Mouse (Mus musculus) neural tube, embryonic 15.5 days (tissue): ENCODE data around the gene Golgb1. TPM values are rescaled to one million over a fixed set of nuclear protein-coding genes. Genes with fewer than 3 reads are reported as not detected.

Experiments used
- ATAC-seq: fragments of 200-750 bp; cut with Nextera tagmentation; 2 replicates; pipeline ENCODE4 v1.8.0; 2017; ENCODE audit warnings: mild to moderate bottlenecking, moderate TSS enrichment, moderate library complexity; ENCODE audit not compliant: low FRiP score
- H3K27ac ChIP-seq: fragments of 300-500 bp; sonication (generic); replicated peaks from 2 replicates; pipeline ENCODE4 v1.5.1; 2015; ENCODE audit warnings: mild to moderate bottlenecking, inconsistent platforms
- H3K27me3 ChIP-seq: fragments of 300-500 bp; sonication (generic); replicated peaks from 2 replicates; pipeline ENCODE4 v1.6.1; 2015; ENCODE audit warnings: inconsistent platforms
- H3K36me3 ChIP-seq: fragments of 300-500 bp; sonication (generic); 2 replicates; pipeline ENCODE4 v1.6.1; 2015; ENCODE audit warnings: inconsistent platforms
- H3K4me1 ChIP-seq: fragments of 300-500 bp; sonication (generic); 2 replicates; pipeline ENCODE4 v1.6.1; 2015; ENCODE audit warnings: inconsistent platforms
- H3K4me2 ChIP-seq: fragments of 300-500 bp; sonication (generic); 2 replicates; pipeline ENCODE4 v1.6.1; 2015; ENCODE audit warnings: inconsistent platforms, mild to moderate bottlenecking, moderate library complexity
- H3K4me3 ChIP-seq: fragments of 300-500 bp; sonication (generic); replicated peaks from 2 replicates; pipeline ENCODE4 v1.5.1; 2015; ENCODE audit warnings: mild to moderate bottlenecking, inconsistent platforms
- H3K9ac ChIP-seq: fragments of 300-500 bp; sonication (generic); replicated peaks from 2 replicates; pipeline ENCODE4 v1.6.1; 2015; ENCODE audit warnings: mild to moderate bottlenecking, inconsistent platforms
- H3K9me3 ChIP-seq: fragments of 300-500 bp; sonication (generic); replicated peaks from 2 replicates; pipeline ENCODE4 v1.6.1; 2016; ENCODE audit warnings: inconsistent platforms
- WGBS: fragments of 180-500 bp; shearing (Covaris S2); methylation state at CpG from one replicate; pipeline ENCODE4 v1.1.7; 2015; ENCODE audit warnings: mixed read lengths; 5-methylcytosine and 5-hydroxymethylcytosine counted together
- polyA plus RNA-seq: library from polyadenylated mRNA; unstranded; fragments of >200 nt; fragmentation: Nextera tagmentation; extraction: Ambion mirVana; gene quantifications from 2 replicates; pipeline ENCODE4 v1.2.1, GENCODE M21; 2015

The Golgb1 gene
- polyA plus RNA-seq, 1 experiment from 2014 or later = 80.4 TPM

- WGBS = 50% methylated on average over 8 of the region's 8 CpGs
- H3K27me3 ChIP-seq = no peaks in the 10 kb centered on the region
- no peak overlapping the region for H3K9ac ChIP-seq
Measured at GRCm38 (mm10) chr16:36949614-36950336, 74.8 kb downstream of the Golgb1 start.

GRCm38 (mm10) chr16:36951029-36951428 is 76.1 kb downstream of the Golgb1 start:
- no peak overlapping the region for H3K9ac ChIP-seq
- H3K4me1 ChIP-seq = no peaks in the 10 kb centered on the region
- no peak overlapping the region for H3K4me3 ChIP-seq
- no peak overlapping the region for H3K4me2 ChIP-seq
- H3K36me3 ChIP-seq = no peaks in the 10 kb centered on the region
- H3K27me3 ChIP-seq = no peaks in the 10 kb centered on the region
- 30% methylated on average over 4 of the region's 4 CpGs for WGBS
- H3K27ac ChIP-seq = no peak overlapping the region
- no peaks in the 10 kb centered on the region for H3K9me3 ChIP-seq
- ATAC-seq = no peak

More at GRCm38 (mm10) chr16:36949614-36950336, 74.8 kb downstream of the Golgb1 start:
- H3K27ac ChIP-seq = no peak overlapping the region
- no peaks in the 10 kb centered on the region for H3K4me1 ChIP-seq
- no peak for ATAC-seq
- no peak overlapping the region for H3K4me2 ChIP-seq
- no peaks in the 10 kb centered on the region for H3K9me3 ChIP-seq
- H3K4me3 ChIP-seq = no peak overlapping the region
- no peaks in the 10 kb centered on the region for H3K36me3 ChIP-seq

- H3K4me1 ChIP-seq = no peaks in the 10 kb centered on the region
- no peaks in the 10 kb centered on the region for H3K36me3 ChIP-seq
- H3K9ac ChIP-seq = no peak overlapping the region
- no peaks in the 10 kb centered on the region for H3K27me3 ChIP-seq
- H3K4me3 ChIP-seq = no peak overlapping the region
- WGBS = 69% methylated on average over 11 of the region's 11 CpGs
- ATAC-seq = no peak
- no peak overlapping the region for H3K27ac ChIP-seq
- no peaks in the 10 kb centered on the region for H3K9me3 ChIP-seq
- H3K4me2 ChIP-seq = no peak overlapping the region
Measured at GRCm38 (mm10) chr16:36955106-36955505, 80.2 kb downstream of the Golgb1 start.

DNA sequence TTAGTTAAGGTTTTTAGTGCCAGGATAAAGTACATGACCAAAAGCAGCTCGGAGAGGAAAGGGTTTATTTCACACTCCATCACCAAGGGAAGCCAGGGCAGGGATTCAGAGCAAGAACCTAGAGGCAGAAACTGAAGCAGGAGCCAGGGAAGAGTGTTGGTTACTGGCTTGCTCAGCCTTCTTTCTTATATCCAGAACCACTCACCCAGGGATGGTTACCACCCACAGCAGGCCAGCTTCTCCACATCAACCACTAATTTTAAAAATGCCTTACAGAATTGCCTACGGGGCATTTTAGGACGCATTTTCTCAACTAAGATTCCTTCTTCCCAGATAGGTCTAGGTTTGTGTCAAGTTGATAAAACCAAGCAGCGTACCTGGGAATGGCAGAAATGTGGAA is 88.5 kb downstream of the Golgb1 start:
- no peaks in the 10 kb centered on the region for H3K9me3 ChIP-seq
- H3K36me3 ChIP-seq = no peaks in the 10 kb centered on the region
- no peak overlapping the region for H3K9ac ChIP-seq
- WGBS = 90% methylated on average over 4 of the region's 4 CpGs
- no peak for ATAC-seq
- H3K4me1 ChIP-seq = no peaks in the 10 kb centered on the region
- H3K4me3 ChIP-seq = no peak overlapping the region
- no peaks in the 10 kb centered on the region for H3K27me3 ChIP-seq
- H3K27ac ChIP-seq = no peak overlapping the region
- no peak overlapping the region for H3K4me2 ChIP-seq

GRCm38 (mm10) chr16:36979127-36979526 is 104.2 kb downstream of the Golgb1 start:
- ATAC-seq = no peak
- no peak overlapping the region for H3K27ac ChIP-seq
- no peaks in the 10 kb centered on the region for H3K36me3 ChIP-seq
- no peaks in the 10 kb centered on the region for H3K4me1 ChIP-seq
- H3K9ac ChIP-seq = no peak overlapping the region
- H3K4me2 ChIP-seq = no peak overlapping the region
- no peak overlapping the region for H3K4me3 ChIP-seq
- no peaks in the 10 kb centered on the region for H3K27me3 ChIP-seq
- 90% methylated on average over 2 of the region's 2 CpGs for WGBS
- no peaks in the 10 kb centered on the region for H3K9me3 ChIP-seq

Other genes starting within 250 kb of the Golgb1 start
- gene Cd86, start 209.1 kb upstream of the Golgb1 start, polyA plus RNA-seq = 2.0 and 2.1 TPM in 2 replicates
- gene Ildr1, start 181.2 kb upstream of the Golgb1 start, polyA plus RNA-seq = 0.37 and 1.7 TPM in 2 replicates
- 13.0 and 15.3 TPM in 2 replicates for gene Slc15a2, start 90.2 kb upstream of the Golgb1 start, polyA plus RNA-seq
- 57.2 and 61.1 TPM in 2 replicates for gene Iqcb1, start 46.8 kb upstream of the Golgb1 start, polyA plus RNA-seq
- 0.50 and 1.1 TPM in 2 replicates for gene Eaf2, start 137 bp upstream of the Golgb1 start, polyA plus RNA-seq
- gene Hcls1, start 59.8 kb downstream of the Golgb1 start, polyA plus RNA-seq = 2.5 and 15.1 TPM in 2 replicates
- gene Fbxo40, start 115.3 kb downstream of the Golgb1 start, polyA plus RNA-seq = 0.03 TPM in 1 of 2 replicates, not detected in the other
- gene Polq, start 136.6 kb downstream of the Golgb1 start, polyA plus RNA-seq = 2.8 and 4.6 TPM in 2 replicates